ENCODE assay signal across 8 mouse cellular contexts in genomic region chr6:137649068-137649480, GRCm38 (mm10). TPM values are rescaled to one million over a fixed set of nuclear protein-coding genes. Genes with fewer than 3 reads are reported as not detected.
A peak's percentile ranks its signal among the peaks of the same experiment; 100 is the strongest.
DNase-seq lines count a peak whose midpoint lies in the region; ATAC-seq and TF ChIP-seq lines count a peak whose summit lies in the region.

No protein-coding gene starts in this region.

- no peaks in the 10 kb centered on the region for H3K9me3 ChIP-seq in forebrain, postnatal 0 days (ENCODE audit: low read length)

- H3K9ac ChIP-seq in forebrain, postnatal 0 days, result peak overlapping the region; percentile 71

- H3K36me3 ChIP-seq in forebrain, postnatal 0 days (ENCODE audit: insufficient read depth), result no peaks in the 10 kb centered on the region

- TF ChIP-seq POLR2A in lung, adult 2 months (IDR thresholded peaks at IDR 0.05; ENCODE audit: borderline replicate concordance, extremely low read depth, low read depth, low read length), result no peak
- TF ChIP-seq POLR2A in olfactory bulb, adult 2 months (IDR thresholded peaks at IDR 0.05; ENCODE audit: insufficient read depth, low read depth, low read length), result peak; percentile 59; the same call in 1 of the 2 replicates

- intact Hi-C loops in heart, postnatal 36 days (cut with DNase I), result loop anchor here (1.0 to 2.0 kb wide), 3 partner anchors 74 to 194 kb away; no protein-coding TSS in a partner anchor

- no peaks in the 10 kb centered on the region for H3K4me1 ChIP-seq in forebrain, postnatal 0 days (ENCODE audit: insufficient read depth)
- peaks cover 2% of the 10 kb centered on the region for H3K4me1 ChIP-seq in lung, adult 2 months (ENCODE audit: control insufficient read depth, insufficient read depth, low read length)
- 0 out of 2 replicates have a peak, but pooled peaks cover 6% of the 10 kb centered on the region for H3K4me1 ChIP-seq in olfactory bulb, adult 2 months (ENCODE audit: control insufficient read depth, insufficient read depth, low read length)

- H3K27me3 ChIP-seq in forebrain, postnatal 0 days (ENCODE audit: insufficient read depth, low read length), result no peaks in the 10 kb centered on the region

- no peak overlapping the region for H3K27ac ChIP-seq in forebrain, postnatal 0 days (ENCODE audit: low read depth, low read length)
- no peak overlapping the region for H3K27ac ChIP-seq in olfactory bulb, adult 2 months (ENCODE audit: insufficient read depth, low read depth, low read length)

- peak; percentile 90 for ATAC-seq in forebrain, postnatal 0 days

- DNase-seq in CD4-positive helper T cell, adult 2 months (ENCODE audit: low read depth, low spot score), result peak; percentile 45
- peak; percentile 82 for DNase-seq in cerebellum, adult 11 months
- DNase-seq in forebrain, postnatal 0 days, result peak; percentile 92
- peak; percentile 86 to 88 for DNase-seq in heart, postnatal 36 days
- DNase-seq in layer of hippocampus, adult 8-10 months (ENCODE audit: low spot score in 2 of 2), result peak; percentile 58 to 81
- DNase-seq in lung, adult 2 months, result peak; percentile 75
- DNase-seq in thymus, adult 18-20 months, result peak; percentile 17 to 27

- peak overlapping the region; percentile 80 for H3K4me2 ChIP-seq in forebrain, postnatal 0 days (ENCODE audit: low read depth)

- peak; percentile 60 for TF ChIP-seq CTCF in forebrain, postnatal 0 days (IDR thresholded peaks at IDR 0.05; ENCODE audit: low read depth)
- TF ChIP-seq CTCF in lung, adult 2 months (IDR thresholded peaks at IDR 0.05; ENCODE audit: insufficient read depth, low read length), result no peak
- TF ChIP-seq CTCF in olfactory bulb, adult 2 months (IDR thresholded peaks at IDR 0.05; ENCODE audit: insufficient read depth, low read depth, low read length), result peak; percentile 41; the same call in 1 of the 2 replicates

- H3K4me3 ChIP-seq in forebrain, postnatal 0 days (ENCODE audit: low read depth, low read length), result peak overlapping the region; percentile 84
- peak overlapping the region; percentile 81 for H3K4me3 ChIP-seq in lung, adult 2 months (replicated peaks; ENCODE audit: extremely low read depth, low read depth, low read length)
- H3K4me3 ChIP-seq in olfactory bulb, adult 2 months (ENCODE audit: insufficient read depth, low read depth, low read length), result peak overlapping the region; percentile 64

- WGBS in forebrain, postnatal 0 days, result under 1% methylated on average over 49 of the region's 51 CpGs
- whole genome bisulfite sequencing in lung, adult 2 months, result 1% methylated on average over 51 of the region's 51 CpGs
- under 1% methylated on average over 51 of the region's 51 CpGs for WGBS in olfactory bulb, adult 2 months

RNA-seq across cellular contexts. Expression of gene Eps8, which starts 5.6 kb away (rescaled TPM):
- 23.5 and 26.0 TPM in 2 replicates for total RNA-seq in forebrain, postnatal 0 days (2014; rRNA removed)
- polyA plus RNA-seq in forebrain, postnatal 0 days (2015; fragmentation: Nextera tagmentation; extraction: Ambion mirVana), result 16.4 and 23.7 TPM in 2 replicates
- total RNA-seq in heart, postnatal 36 days (2021), result 10 to 100 TPM; 12.8 to 14.1 TPM
- total RNA-seq in layer of hippocampus, adult 8-10 months (2022), result 10 to 100 TPM; 39.1 to 47.8 (median 45.7) TPM
- polyA plus RNA-seq in lung, adult 2 months (2012; rRNA removed), result 15.9 and 16.0 TPM in 2 replicates
- polyA plus RNA-seq in olfactory bulb, adult 2 months (2012; ENCODE audit: insufficient read depth, insufficient read length, low replicate concordance, missing spikeins), result not detected in 2 replicates

Comparison
In these comparisons a context has a peak if more than half of its experiments do, and no peak if none do; other contexts are left out.
1. DNase-seq: peak in every context shown above with its lines; median percentile 92 in forebrain, postnatal 0 days; 87 in heart, postnatal 36 days; 82 in cerebellum, adult 11 months; 75 in lung, adult 2 months; 70 in layer of hippocampus, adult 8-10 months; 45 in CD4-positive helper T cell, adult 2 months; 22 in thymus, adult 18-20 months.